Mouse (Mus musculus) adrenal gland, postnatal 10 days (tissue): ENCODE results near the gene Dtymk. TPM values are rescaled to one million over a fixed set of nuclear protein-coding genes. Genes with fewer than 3 reads are reported as not detected.
"Not testable (repeated sequence)": the region's sequence is repeated elsewhere in the genome, so short reads cannot be mapped to it uniquely, and the experiment has no call there.

Experiments
- DNase-seq: peaks from one replicate; pipeline ENCODE4 v3.0.0; 2021; ENCODE audit warnings: mixed read lengths
- long read RNA-seq, 2 experiments: library from polyadenylated mRNA; stranded (forward); transcript quantifications; one replicate each; pipeline ENCODE4 v2.0.0; 2021
- total RNA-seq, 2 experiments: library from RNA; stranded (reverse); gene quantifications; 2 replicates each; pipeline ENCODE4 v1.2.3; 2021

Dtymk gene
- 10 to 100 TPM; 72.3 to 76.9 TPM for total RNA-seq
- long read RNA-seq, experiment 1, transcript Dtymk-201 (5 exons, 1,003 nt) = major isoform, 31 of 75 reads
- long read RNA-seq, experiment 1, transcript Dtymk-202 (2 exons, 1,055 nt) = minor isoform, 19 of 75 reads
- long read RNA-seq, experiment 1, partial matches to known transcripts = 7 of 75 reads
- long read RNA-seq, experiment 1, other reads (novel, unspliced or antisense) = 18 of 75 reads
- long read RNA-seq, experiment 2, transcript Dtymk-201 (5 exons, 1,003 nt) = minor isoform, 22 of 83 reads
- long read RNA-seq, experiment 2, transcript Dtymk-202 (2 exons, 1,055 nt) = major isoform, 29 of 83 reads
- long read RNA-seq, experiment 2, partial matches to known transcripts = 23 of 83 reads
- long read RNA-seq, experiment 2, other reads (novel, unspliced or antisense) = 9 of 83 reads

GRCm38 (mm10) chr1:93801741-93802238 is at the start of gene Dtymk:
Dtymk (minus strand) TSS chr1:93801934.
- peak; percentile 93 for DNase-seq

GRCm38 (mm10) chr1:93845766-93846366 is 44.1 kb upstream of the Dtymk start:
- not testable (repeated sequence) for DNase-seq

- DNase-seq = not testable (repeated sequence)
These were observed 36.8 kb upstream of the Dtymk start for GRCm38 (mm10) chr1:93838569-93838968.

GRCm38 (mm10) chr1:93837335-93837734 is 35.6 kb upstream of the Dtymk start:
- no peak for DNase-seq

GRCm38 (mm10) chr1:93836532-93836913 is 34.8 kb upstream of the Dtymk start:
- no peak for DNase-seq

GRCm38 (mm10) chr1:93835876-93836531 is 34.3 kb upstream of the Dtymk start:
- DNase-seq = no peak

- DNase-seq = no peak
These were observed 33.5 kb upstream of the Dtymk start for GRCm38 (mm10) chr1:93835211-93835610.

GRCm38 (mm10) chr1:93834671-93835150 is 33.0 kb upstream of the Dtymk start:
- DNase-seq = no peak

GRCm38 (mm10) chr1:93832754-93833360 is 31.1 kb upstream of the Dtymk start:
- not testable (repeated sequence) for DNase-seq

- no peak for DNase-seq
These were observed 24.8 kb upstream of the Dtymk start for GRCm38 (mm10) chr1:93826540-93826835.

- DNase-seq = no peak
These were observed 24.2 kb upstream of the Dtymk start for GRCm38 (mm10) chr1:93825771-93826539.

GRCm38 (mm10) chr1:93825105-93825674 is 23.5 kb upstream of the Dtymk start:
- peak; percentile 95 for DNase-seq

- no peak for DNase-seq
These were observed 22.9 kb upstream of the Dtymk start, which contains the start of gene D2hgdh for GRCm38 (mm10) chr1:93824609-93825008. D2hgdh (plus strand) TSS chr1:93824909.

GRCm38 (mm10) chr1:93823796-93824495 is 22.2 kb upstream of the Dtymk start:
- DNase-seq = no peak

- no peak for DNase-seq
These were observed 17.0 kb upstream of the Dtymk start for GRCm38 (mm10) chr1:93818722-93819121.

- DNase-seq = no peak
These were observed 16.2 kb upstream of the Dtymk start for GRCm38 (mm10) chr1:93817823-93818532.

GRCm38 (mm10) chr1:93811495-93812039 is 9.8 kb upstream of the Dtymk start:
- DNase-seq = no peak

- no peak for DNase-seq
These were observed 8.3 kb upstream of the Dtymk start for GRCm38 (mm10) chr1:93810011-93810410.

GRCm38 (mm10) chr1:93808871-93809270 is 7.1 kb upstream of the Dtymk start:
- no peak for DNase-seq
